9 mouse cellular contexts compared by ENCODE assay signal in genomic region chr7:37999691-38000090, GRCm38 (mm10). TPM values are rescaled to one million over a fixed set of nuclear protein-coding genes. Genes with fewer than 3 reads are reported as not detected.
DNase-seq lines count a peak whose midpoint lies in the region; ATAC-seq and TF ChIP-seq lines count a peak whose summit lies in the region.
"Had no signal": no experiment of that assay in that cellular context is flagged by ENCODE, and none has a peak within 500 bp of the region (broad histone marks: within the 10 kb centered on the region; RNA-seq: fewer than 3 reads in every experiment).

No protein-coding gene starts in this region.

- POLR2A ChIA-PET in Patski (lab: Charles Lee) = no interaction called here

- peak; percentile 46 for DNase-seq in kidney, adult 9 months
- DNase-seq in kidney, adult 18-20 months = no peak
- DNase-seq in CD4-positive, CD25-positive, alpha-beta regulatory T cell, adult 2 months (ENCODE audit: low read depth, low spot score) = peak; percentile 62
- no peak for DNase-seq in Patski (ENCODE audit: low read depth, low spot score)
- DNase-seq in retina, postnatal 1 day = peak; percentile 50
- no peak for DNase-seq in adrenal gland, adult 2 months
- DNase-seq in frontal cortex, postnatal 14 days (ENCODE audit: low spot score in 2 of 2) = no peak

- no peak for ATAC-seq in Patski

- in situ Hi-C loops in Patski (cut with MboI; ENCODE audit: low pct_unique_long_range_greater_than_20kb) = no loop called here

- CTCF ChIA-PET in Patski (lab: Charles Lee) = interaction anchor here (1.6 kb wide), 1 partner anchor 40 kb away, joined by 3 read pairs; no protein-coding TSS in a partner anchor

- TF ChIP-seq CTCF in Patski (IDR thresholded peaks at IDR 0.05) = peak; percentile 53

- no peaks in the 10 kb centered on the region for H3K27me3 ChIP-seq in Patski
- H3K27me3 ChIP-seq: forebrain, embryonic 12.5 days; lung, embryonic 15.5 days had no signal

RNA-seq across cellular contexts. Expression of gene Uri1, which starts 23.7 kb away (rescaled TPM):
- 46.6 TPM for polyA plus RNA-seq in Patski (2021)
- total RNA-seq in adrenal gland, adult 2 months (2021) = 10 to 100 TPM; 44.6 to 56.9 TPM
- polyA plus RNA-seq in adrenal gland, adult 2 months (2012; rRNA removed) = 11.8 and 13.0 TPM in 2 replicates

Comparison
In these comparisons a context has a peak if more than half of its experiments do, and no peak if none do; other contexts are left out.
1. DNase-seq: peak in kidney, adult 9 months (single experiment), CD4-positive, CD25-positive, alpha-beta regulatory T cell, adult 2 months (single experiment) and retina, postnatal 1 day (single experiment); none in kidney, adult 18-20 months (single experiment), Patski (single experiment), adrenal gland, adult 2 months (single experiment) and frontal cortex, postnatal 14 days (0 of 2).